Mouse (Mus musculus) ES-E14 (cell line): ENCODE results near the gene Alcam.

Experiments used
- HCFC1 ChIP-seq: IDR thresholded peaks from 2 replicates; pipeline ENCODE4 v1.6.1; 2012; ENCODE audit warnings: low read length, inconsistent platforms, borderline replicate concordance; ENCODE audit not compliant: insufficient read depth
- MAFK ChIP-seq: IDR thresholded peaks from 2 replicates; pipeline ENCODE4 v1.6.1; 2014; ENCODE audit warnings: mild to moderate bottlenecking, low read depth, low read length, inconsistent platforms; ENCODE audit not compliant: insufficient read depth
- ZC3H11A ChIP-seq: IDR thresholded peaks from 2 replicates; pipeline ENCODE4 v1.6.1; 2012; ENCODE audit warnings: low read depth, mild to moderate bottlenecking, inconsistent platforms, low read length, borderline replicate concordance
- ZNF384 ChIP-seq: IDR thresholded peaks from 2 replicates; pipeline ENCODE4 v1.6.1; 2012; ENCODE audit warnings: low read depth, low read length, inconsistent platforms

DNA sequence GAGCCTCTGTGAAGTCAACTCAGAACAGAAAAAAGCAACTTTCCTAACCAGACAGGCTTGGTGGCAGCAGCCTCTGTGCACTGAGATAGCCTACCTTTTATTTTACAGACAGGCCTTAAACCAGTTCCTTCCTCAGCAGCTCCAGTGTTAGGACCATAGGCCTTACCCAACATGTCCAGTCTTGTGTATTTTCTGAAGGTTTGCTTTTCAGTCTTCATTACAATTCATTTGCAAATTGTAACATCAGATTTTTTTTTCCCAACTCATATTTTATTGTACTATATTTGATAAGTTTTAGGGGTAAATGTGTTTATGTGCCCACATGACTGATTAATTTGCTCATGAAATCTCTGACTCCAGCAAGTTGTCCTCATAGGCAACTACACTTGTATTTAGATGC lies 14.3 kb downstream of the Alcam start:
- TF ChIP-seq HCFC1 (no peak), ZC3H11A (no peak), ZNF384 (no peak), MAFK (no peak)
